Mouse (Mus musculus): ENCODE results near the gene Atp11a. TPM values are rescaled to one million over a fixed set of nuclear protein-coding genes. Genes with fewer than 3 reads are reported as not detected.

Atp11a gene
- total and polyA plus RNA-seq, 3 experiments, result 0.12 to 0.27 (median 0.21) TPM

- peaks cover 19 to 27% of the 10 kb centered on the region in 2 experiments for H3K4me1 ChIP-seq (ENCODE audit: control insufficient read depth in 1 of 2, insufficient read depth in 2 of 2)
- no peak for DNase-seq (ENCODE audit: extremely low read depth)
- no peaks in the 10 kb centered on the region for H3K36me3 ChIP-seq (replicated peaks in 1 of 2; ENCODE audit: control insufficient read depth in 1 of 2, insufficient read depth in 1 of 2, low read length in 1 of 2)
- dilution Hi-C loops (cut with MboI; ENCODE audit: extremely low pct_ligation_motif_present, extremely low pct_unique_long_range_greater_than_20kb, low sequenced_read_pairs) (no loop called here), in situ Hi-C loops (cut with MboI; ENCODE audit: low pct_ligation_motif_present, low pct_unique_long_range_greater_than_20kb, low sequenced_read_pairs) (no loop called here)
- no peaks in the 10 kb centered on the region for H3K79me2 ChIP-seq (replicated peaks; ENCODE audit: control insufficient read depth, extremely low read depth, insufficient read depth, poor library complexity, severe bottlenecking)
- no peak overlapping the region for H3K4me3 ChIP-seq (replicated peaks in 1 of 3; ENCODE audit: low read depth in 2 of 3, low read length in 2 of 3, poor library complexity in 1 of 3)
- no peak overlapping the region for H3K9ac ChIP-seq (ENCODE audit: insufficient read depth, low read depth)
- no peak for TF ChIP-seq MAFK (IDR thresholded peaks at IDR 0.05; ENCODE audit: insufficient replicate concordance, low read length)
- no peak for TF ChIP-seq SMC3 (IDR thresholded peaks at IDR 0.05; ENCODE audit: low read depth, low read length)
- no peak for TF ChIP-seq NRF1 (IDR thresholded peaks at IDR 0.05; ENCODE audit: low read depth, low read length)
- no peak for TF ChIP-seq UBTF (IDR thresholded peaks at IDR 0.05; ENCODE audit: low read depth, low read length)
- no peak for TF ChIP-seq GABPA (IDR thresholded peaks at IDR 0.05; ENCODE audit: insufficient replicate concordance, low read depth, low read length)
- no peak for TF ChIP-seq CHD1 (IDR thresholded peaks at IDR 0.05; ENCODE audit: low read depth, low read length)
- no peak for TF ChIP-seq USF1 (IDR thresholded peaks at IDR 0.05; ENCODE audit: low read depth, low read length)
- TF ChIP-seq IRF4 (IDR thresholded peaks at IDR 0.05; ENCODE audit: low read depth, low read length), result no peak
- TF ChIP-seq MAX (IDR thresholded peaks at IDR 0.05; ENCODE audit: low read length), result no peak
- TF ChIP-seq E2F4 (IDR thresholded peaks at IDR 0.05; ENCODE audit: insufficient replicate concordance, low read depth, low read length), result no peak
- no peak for TF ChIP-seq MXI1 (IDR thresholded peaks at IDR 0.05; ENCODE audit: low read depth, low read length)
- H3K27ac ChIP-seq (ENCODE audit: insufficient read depth, low read depth), result no peak overlapping the region
- H3K4me2 ChIP-seq (ENCODE audit: insufficient read depth, low read depth, poor library complexity, severe bottlenecking), result no peak overlapping the region
- H3K27me3 ChIP-seq (replicated peaks), result peaks cover 96% of the 10 kb centered on the region
- no peaks in the 10 kb centered on the region for H3K9me3 ChIP-seq (replicated peaks; ENCODE audit: low read length)
These were observed 48.1 kb downstream of the Atp11a start for GRCm38 (mm10) chr8:12804909-12805308.

DNA sequence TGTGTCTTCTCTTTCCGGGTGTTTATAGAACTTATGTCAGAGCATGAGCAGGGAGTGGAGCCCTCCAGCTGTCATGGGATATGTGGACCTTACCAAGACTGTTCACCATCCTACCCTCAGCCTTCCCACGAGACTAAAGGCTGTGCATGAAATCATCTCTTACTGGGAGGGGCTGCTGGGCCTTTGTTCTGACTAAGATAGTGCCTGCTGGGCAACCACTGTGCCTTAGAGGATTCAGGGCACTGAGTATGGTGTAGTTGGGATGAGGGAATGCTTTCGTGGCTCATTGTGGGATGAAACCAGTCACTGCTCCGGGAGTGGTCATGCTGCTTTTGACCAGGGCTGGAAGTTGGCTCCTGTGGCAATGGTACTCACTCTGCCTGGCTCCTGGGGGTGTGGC, 48.8 kb downstream of the Atp11a start:
- H3K9me3 ChIP-seq (replicated peaks; ENCODE audit: low read length), result no peaks in the 10 kb centered on the region
- peaks cover 19 to 27% of the 10 kb centered on the region in 2 experiments for H3K4me1 ChIP-seq (ENCODE audit: control insufficient read depth in 1 of 2, insufficient read depth in 2 of 2)
- H3K9ac ChIP-seq (ENCODE audit: insufficient read depth, low read depth), result no peak overlapping the region
- dilution Hi-C loops (cut with MboI; ENCODE audit: extremely low pct_ligation_motif_present, extremely low pct_unique_long_range_greater_than_20kb, low sequenced_read_pairs) (no loop called here), in situ Hi-C loops (cut with MboI; ENCODE audit: low pct_ligation_motif_present, low pct_unique_long_range_greater_than_20kb, low sequenced_read_pairs) (no loop called here)
- H3K36me3 ChIP-seq (replicated peaks in 1 of 2; ENCODE audit: control insufficient read depth in 1 of 2, insufficient read depth in 1 of 2, low read length in 1 of 2), result no peaks in the 10 kb centered on the region
- H3K27me3 ChIP-seq (replicated peaks), result peaks cover 96% of the 10 kb centered on the region
- H3K4me2 ChIP-seq (ENCODE audit: insufficient read depth, low read depth, poor library complexity, severe bottlenecking), result no peak overlapping the region
- no peak overlapping the region for H3K27ac ChIP-seq (ENCODE audit: insufficient read depth, low read depth)
- peak; percentile 4 for DNase-seq (ENCODE audit: extremely low read depth)
- TF ChIP-seq MYC (IDR thresholded peaks at IDR 0.05; ENCODE audit: low read depth, low read length), result no peak
- TF ChIP-seq MEF2A (IDR thresholded peaks at IDR 0.05; ENCODE audit: borderline replicate concordance, low read depth, low read length), result no peak
- TF ChIP-seq TBP (conservative IDR thresholded peaks at IDR 0.05; ENCODE audit: low read depth, low read length), result no peak
- no peak for TF ChIP-seq TCF12 (IDR thresholded peaks at IDR 0.05; ENCODE audit: low read depth, low read length)
- no peak for TF ChIP-seq RAD21 (IDR thresholded peaks at IDR 0.05; ENCODE audit: low read depth, low read length)
- TF ChIP-seq NELFE (IDR thresholded peaks at IDR 0.05; ENCODE audit: low read depth, low read length), result no peak
- no peak overlapping the region for H3K4me3 ChIP-seq (replicated peaks in 1 of 3; ENCODE audit: low read depth in 2 of 3, low read length in 2 of 3, poor library complexity in 1 of 3)
- H3K79me2 ChIP-seq (replicated peaks; ENCODE audit: control insufficient read depth, extremely low read depth, insufficient read depth, poor library complexity, severe bottlenecking), result no peaks in the 10 kb centered on the region
